Mouse (Mus musculus) gastrocnemius, postnatal 4 days (tissue): ENCODE data around the gene Cdc5l. TPM values are rescaled to one million over a fixed set of nuclear protein-coding genes. Genes with fewer than 3 reads are reported as not detected.
A peak's percentile ranks its signal among the peaks of the same experiment; 100 is the strongest.
"Not testable (repeated sequence)": the region's sequence is repeated elsewhere in the genome, so short reads cannot be mapped to it uniquely, and the experiment has no call there.

ENCODE experiments used
- DNase-seq, 2 experiments: peaks; one replicate each; pipeline ENCODE4 v3.0.0; 2021 to 2022; ENCODE audit warnings: low spot score in 2 of 2, mixed read lengths in 2 of 2
- total RNA-seq, 2 experiments: library from RNA; stranded (reverse); gene quantifications; 2 replicates each; pipeline ENCODE4 v1.2.3; 2021

Gene Cdc5l
- total RNA-seq, 2 experiments from 2014 or later: 43.2 to 50.8 TPM

DNA sequence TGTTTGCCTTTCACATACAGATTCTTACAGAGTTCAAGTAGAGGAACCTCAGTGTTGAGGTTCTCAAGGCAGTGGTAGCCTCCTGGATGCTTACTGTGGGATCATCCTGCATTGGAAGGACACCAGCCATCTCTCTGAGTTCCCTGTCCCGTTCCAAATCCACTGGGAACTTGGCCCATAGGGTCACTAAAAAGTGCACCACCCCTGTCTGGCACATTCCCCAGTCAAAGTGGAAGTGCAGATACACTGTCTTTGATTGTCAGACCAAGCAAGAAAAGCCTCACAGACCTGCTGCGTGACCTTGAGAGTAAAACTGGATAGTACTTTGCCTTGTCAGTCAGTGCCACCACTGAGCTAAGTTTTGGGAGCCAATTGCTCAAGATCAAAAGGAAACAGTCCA is 13.5 kb upstream of the Cdc5l start:
- no peak for DNase-seq

DNA sequence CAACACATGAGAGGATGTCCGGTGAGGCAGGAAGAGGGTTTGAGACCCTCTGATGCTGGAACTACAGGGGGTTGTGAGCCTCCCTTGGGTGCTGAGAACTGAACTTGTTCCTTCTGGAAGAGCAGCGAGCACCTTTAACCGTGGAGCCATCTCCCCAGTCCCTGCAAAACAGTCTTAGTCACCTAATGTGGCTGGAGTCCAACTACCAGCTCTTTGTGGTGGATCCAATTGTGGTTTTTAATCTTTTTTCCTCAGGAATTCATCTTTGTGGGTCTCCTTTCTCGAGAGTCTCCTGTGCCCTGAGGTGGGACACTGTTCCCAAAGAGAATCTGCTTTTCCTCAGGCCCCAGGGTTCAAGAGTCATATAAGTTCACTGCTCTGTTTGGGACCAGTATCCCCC is 12.4 kb upstream of the Cdc5l start:
- DNase-seq: no peak

DNA sequence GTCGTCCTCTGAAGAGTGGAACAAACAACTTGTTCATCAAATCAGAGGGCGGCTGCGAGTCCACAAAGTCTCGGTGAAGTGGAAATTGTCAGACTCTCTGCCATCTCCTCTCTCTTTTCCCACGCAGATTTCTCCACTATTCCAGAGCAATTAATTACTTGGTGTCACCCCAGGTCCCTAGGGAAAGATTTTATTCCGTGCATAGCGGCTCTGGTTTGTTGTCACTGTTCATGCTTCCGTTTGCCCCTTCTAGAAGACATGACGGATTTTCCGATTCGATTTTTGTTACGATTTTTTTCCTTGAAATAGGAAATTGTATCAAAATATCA is 689 bp upstream of the Cdc5l start:
- DNase-seq: no peak

DNA sequence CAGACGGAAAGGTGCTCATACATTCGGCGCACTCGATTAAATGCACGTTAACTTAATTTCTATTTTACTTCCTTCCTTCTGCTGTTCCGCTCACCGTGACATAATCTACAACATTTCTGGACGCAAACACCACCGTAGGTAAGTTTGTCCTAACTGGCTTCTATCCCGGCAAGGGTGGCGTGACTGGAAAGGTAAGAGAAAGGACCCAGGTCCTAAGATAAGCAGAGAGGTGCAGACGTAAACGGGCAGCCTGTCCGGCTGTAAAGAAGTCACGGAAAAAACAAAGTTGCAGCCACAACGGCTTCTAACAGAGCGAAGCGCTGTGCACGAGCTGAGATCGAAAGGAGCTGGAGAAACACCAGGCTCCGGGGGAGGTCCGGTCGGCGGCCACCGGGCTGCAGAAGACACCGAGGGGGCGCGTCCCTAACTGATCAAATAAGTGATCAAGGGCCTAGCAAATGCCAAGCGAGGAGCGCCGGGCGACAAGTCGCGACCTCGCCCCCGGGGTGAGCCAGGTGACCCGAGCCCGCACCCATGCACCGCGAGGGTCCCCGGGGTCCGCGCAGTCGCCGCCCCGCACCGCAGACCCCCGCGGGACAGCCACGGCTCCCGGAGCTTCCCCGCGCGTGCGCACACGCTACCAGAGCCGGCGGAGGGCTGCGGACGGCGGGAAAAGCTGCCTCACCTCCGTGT is 685 bp downstream of the Cdc5l start:
- peak in 1 of 2 experiments; percentile 42 for DNase-seq

DNA sequence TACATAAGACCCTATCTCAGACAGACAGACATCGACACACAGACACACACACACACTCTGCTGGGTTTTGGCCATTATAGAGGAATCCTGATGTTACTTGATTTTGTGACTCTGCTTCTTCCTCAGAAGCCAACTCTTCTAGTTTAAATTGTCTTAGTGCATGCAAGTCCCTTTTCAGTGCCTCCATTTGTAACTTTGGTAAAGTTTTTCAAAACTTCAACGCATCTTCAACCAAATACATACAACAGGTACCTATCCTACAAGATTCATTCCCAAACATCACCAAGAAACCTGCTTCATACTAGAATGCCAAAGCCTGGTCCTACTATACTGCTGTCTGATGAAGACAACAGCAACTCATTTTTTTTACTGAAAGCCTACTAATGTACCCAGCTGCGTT is 1.5 kb downstream of the Cdc5l start:
- no peak for DNase-seq

DNA sequence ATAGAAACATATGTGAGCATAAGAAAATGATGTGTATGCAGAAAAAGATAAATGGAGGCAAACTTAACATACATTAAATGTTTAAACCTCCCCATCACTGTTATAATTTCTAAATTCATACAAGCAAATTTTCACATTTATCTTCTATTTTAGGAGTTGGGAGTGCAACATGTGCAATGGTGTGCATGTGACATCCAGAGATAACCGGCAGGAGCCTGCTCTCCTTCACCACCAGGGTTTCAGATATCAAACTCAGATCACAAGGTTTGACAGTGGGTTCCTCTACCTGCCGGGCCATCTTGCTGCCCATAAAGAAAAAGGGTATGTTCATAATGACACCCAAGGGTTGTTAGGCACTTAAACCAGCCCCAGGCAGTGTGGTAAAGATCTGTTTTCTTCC is 16.1 kb downstream of the Cdc5l start:
- DNase-seq: no peak

DNA sequence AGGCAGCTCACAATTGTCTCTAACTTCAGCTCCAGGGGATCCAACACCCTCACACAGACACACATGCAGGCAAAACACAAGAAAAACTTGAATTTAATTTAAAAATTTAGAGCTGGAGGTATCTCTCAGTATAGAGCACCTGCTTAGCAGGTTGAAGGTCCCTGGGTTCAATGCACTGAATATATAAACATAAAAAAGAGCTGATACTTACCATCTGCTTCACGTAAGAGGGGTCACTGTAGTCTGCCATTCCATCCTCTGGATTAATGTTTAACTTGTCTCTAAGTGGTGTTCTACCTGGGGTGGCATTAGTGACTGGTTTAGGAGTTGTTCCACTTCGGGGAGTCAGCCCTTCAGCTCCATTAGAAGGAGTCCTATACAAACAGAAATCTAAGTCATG is 21.9 kb downstream of the Cdc5l start:
- not testable (repeated sequence) for DNase-seq

DNA sequence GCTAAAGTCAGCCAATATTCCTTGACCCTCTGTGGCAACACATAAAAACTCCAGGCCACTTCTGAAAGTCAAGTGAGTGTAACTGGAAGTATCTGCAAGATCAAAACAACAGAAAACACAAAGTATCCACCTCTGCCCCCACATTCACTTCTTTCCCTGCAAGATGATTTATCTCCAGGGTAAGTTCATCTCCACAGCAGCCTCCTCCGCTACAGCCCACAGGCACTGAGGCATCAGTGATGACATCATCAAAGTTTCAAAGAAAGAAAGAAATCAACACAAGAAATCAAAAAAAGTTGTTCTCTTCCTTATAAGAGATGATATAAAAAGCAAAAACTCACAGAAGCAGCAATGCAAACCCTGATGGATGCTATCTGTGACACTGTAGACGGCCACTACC is 24.8 kb downstream of the Cdc5l start:
- DNase-seq: no peak

DNA sequence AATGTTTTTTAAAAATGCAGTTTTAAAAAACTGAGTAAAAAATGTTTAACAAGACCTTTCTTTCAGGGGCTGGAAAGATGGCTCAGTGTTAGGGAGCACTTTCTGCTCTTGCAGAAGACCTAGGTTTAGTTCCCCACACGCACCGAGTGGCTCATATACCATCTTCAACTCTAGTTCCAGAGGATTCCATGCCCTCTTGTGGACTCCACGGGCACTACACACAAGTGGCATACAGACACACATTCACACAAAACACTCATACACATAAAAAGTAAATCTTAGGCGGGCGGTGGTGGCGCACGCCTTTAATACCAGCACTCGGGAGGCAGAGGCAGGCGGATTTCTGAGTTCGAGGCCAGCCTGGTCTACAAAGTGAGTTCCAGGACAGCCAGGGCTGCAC is 27.3 kb downstream of the Cdc5l start:
- DNase-seq: no peak

DNA sequence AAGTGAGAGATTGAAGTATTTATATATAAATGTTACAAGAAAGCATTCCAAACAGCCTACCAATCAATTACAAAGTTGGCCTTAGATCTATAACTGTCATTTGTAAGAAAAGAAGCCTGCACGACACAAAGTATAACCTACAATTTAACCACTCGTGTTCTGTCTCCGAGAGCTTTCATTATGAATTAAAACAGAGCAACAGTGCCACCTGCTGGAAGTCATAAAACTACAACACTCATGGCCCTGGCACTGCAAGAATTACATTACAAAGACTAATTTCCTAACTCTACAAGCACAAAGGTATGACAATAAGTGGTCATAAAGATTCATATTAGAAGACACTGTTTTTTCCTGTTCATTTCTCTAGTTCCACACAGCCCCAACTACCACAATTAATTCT is 30.3 kb downstream of the Cdc5l start:
- DNase-seq: peak in 1 of 2 experiments; percentile 31

DNA sequence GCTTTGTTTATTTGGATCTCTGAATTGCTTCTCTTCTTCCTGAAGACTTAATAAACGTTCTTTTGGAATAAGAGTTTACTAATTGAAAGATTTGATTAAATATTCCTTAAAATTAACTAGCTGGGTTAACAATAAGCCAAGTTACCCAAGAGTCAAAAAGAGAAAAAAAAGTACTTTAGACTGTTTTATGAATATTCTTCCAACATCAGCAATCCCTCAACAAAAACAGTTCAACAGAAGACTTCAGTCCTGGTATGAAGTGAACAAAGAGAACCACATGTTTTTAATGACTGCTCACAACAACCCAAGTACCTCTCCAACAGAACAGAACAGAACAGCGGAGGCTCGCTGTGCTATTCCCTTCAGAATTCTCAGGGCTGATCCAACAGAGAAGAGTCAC is 30.9 kb downstream of the Cdc5l start:
- no peak for DNase-seq

DNA sequence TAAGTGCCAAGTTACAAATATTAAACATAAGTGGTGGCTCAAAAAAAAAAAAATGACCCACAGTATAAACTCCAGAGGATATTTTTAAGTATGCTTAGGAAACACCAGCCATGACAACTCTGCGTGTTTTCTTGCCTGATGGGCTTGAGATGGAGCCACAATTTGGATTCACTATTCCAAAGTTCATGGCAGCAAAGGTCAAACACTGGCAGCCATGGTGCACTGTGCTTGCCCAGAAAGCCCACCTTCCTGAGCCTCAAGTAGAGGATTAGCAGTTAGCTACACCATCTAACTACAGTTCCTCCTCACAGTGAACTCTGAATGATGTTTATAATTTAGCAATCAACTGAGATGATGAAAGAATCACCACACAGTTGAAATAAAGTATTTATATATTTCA is 31.4 kb downstream of the Cdc5l start:
- DNase-seq: no peak

DNA sequence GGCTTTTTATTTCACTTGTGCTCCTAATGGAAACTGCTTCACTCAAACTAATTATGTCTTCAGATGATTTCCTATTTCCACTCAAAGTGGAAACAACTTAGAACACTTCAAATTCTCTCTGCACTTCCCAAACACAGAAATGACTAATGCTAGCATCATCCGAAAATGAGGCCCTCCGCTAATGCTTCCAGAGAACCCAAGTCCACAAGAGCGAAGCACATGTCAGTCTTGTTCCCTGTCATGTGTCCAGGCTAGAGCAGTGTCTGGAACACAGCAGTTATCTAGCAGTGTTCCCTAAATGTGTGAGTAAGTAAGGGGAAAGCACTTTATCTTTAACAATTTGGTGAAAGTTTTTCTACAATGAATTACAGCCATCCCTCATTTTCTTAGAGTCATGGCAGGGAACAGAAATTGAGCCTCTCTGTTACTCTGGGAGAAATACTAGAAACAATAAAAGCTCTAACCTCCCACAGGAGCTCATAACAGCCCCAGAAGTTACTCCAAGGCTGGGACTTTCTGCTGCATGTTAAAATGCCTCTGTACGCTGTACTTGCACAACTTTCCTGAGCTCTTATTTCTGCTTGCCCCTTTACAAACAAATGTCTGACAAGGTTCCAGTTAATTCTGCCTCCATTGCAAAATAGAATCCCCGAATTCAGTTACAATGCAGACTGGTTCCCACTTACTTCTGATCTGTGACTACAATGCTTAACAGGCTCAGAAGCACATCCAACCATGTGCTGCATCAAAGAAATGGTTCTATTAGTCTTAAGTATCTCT is 32.2 kb downstream of the Cdc5l start:
- no peak for DNase-seq

DNA sequence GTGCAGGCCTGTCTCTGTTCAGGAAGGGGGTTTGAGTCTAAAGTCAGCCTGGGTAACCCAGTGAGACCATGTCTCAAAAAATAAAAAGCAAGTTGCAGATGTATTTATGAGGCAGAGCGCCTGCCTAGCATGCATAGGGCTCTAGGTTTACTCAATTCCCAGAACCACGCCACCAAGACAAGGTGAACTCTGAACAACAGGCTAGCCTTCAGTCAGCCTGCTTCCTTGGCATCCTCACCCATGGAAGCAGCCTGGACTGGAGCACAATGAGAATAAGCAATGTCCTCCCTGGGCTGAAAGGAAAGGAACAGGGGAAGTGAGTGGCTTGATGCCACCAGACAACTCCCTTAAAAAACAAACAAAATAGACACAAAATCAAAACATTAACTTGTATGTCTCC is 35.5 kb downstream of the Cdc5l start:
- no peak for DNase-seq

DNA sequence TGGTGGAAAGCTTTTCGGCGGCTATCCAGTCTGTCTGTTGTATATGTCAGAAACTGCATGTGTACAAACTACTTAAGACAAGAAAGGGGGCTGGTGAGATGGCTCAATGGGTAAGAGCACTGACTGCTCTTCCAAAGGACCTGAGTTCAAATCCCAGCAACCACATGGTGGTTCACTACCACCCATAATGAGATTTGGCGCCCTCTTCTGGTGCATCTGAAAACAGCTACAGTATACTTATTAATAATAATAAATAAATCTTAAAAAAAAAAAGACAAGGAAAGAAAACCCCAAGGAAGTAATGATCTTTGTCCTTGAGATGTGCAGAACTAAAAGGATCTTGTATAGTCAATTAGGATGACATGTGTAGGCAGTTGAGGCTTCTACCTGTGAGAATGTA is 36.0 kb downstream of the Cdc5l start:
- DNase-seq: no peak

DNA sequence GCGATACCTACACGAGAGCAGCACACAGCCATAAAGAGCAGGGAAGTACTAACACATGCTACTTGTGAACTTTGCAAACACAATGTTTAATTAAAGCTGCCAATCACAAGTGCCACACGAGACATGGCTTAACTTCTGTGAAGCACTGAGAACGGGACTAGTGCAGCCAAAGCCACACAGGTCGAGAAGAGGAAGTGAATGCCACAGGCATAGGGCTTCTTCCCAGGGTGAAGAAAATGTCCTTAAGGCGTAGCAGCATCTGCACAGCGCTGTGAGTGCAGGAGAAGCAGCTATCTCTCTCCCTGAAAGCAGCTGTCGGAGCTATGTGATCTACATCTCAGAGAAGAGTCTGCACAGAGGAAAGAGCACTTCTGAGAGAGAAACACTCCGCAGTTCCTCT is 38.9 kb downstream of the Cdc5l start:
- no peak for DNase-seq

DNA sequence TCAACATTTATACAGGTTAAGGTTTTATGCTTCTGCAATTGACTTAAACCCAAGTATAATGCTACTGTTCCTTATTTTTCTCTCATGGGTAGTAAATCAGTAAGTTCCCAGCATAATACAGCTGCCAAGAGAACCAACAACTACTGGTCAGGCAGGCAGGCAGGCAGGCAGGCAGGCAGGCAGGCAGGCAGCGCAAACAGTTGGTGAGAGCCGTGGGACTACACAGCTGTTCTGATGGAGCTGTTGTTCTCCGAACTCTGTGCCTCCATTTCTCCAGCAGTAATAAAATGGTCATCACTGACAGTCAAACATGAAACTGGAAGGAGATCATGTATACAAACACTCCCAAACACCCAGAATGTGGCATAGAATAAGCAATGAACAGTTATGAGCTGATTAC is 39.8 kb downstream of the Cdc5l start:
- no peak for DNase-seq

DNA sequence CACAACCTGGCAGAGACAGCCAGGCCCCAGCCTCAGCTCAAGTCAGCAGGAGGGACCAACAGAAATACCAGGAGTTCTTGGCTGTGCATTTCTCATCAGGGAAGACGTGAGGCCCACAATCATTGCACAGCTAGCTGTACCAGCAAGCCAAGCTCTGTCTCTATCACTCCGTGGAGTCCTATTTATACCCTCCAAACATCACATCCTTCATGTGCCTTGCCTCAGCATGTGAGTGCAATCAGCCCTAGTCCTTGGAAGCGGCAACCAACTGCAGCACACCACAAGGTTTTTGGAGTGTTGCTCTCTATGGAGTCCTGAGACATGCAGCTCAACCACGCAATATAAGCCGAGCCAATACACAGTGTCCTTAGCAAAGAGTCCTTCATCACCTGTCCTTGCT is 43.6 kb downstream of the Cdc5l start:
- DNase-seq: no peak

DNA sequence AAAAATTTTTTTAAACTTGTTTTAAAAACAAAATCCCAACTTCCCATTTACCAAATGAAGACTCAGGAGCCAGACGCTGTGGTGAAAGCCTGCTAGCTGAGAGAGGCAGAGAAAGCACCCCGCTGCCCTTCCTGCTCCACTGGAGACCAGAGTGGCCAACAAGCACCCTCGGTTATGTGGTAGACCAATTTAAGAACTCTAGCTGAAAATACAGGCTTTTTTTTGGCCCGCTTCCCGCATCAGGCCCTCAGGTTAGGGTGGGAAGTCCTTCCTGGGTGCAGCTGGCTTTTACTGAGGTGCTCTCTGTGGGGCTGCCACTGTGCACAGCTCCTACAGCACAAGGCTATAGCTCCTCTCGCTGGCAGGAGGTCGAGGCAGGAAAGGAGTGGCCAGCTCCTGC is 46.6 kb downstream of the Cdc5l start:
- no peak for DNase-seq

DNA sequence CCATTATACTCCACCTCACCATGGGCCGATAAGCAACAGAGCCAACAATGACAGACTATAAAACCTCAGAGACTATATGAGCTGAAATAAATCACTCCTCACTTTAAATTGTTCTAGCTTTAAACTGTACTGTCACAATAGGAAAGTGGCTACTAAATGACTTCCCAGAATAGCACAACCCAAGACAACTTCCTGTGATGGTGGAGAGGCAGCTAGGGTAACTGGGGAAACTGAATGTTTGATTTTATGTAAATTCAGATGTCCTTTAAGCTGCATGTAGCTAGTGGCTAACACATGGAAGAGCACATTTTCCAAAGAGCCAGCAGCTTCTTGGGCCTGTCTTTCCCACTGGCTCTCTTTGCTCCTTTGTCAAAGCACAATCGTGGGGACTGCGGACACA is 50.2 kb downstream of the Cdc5l start:
- no peak for DNase-seq

DNA sequence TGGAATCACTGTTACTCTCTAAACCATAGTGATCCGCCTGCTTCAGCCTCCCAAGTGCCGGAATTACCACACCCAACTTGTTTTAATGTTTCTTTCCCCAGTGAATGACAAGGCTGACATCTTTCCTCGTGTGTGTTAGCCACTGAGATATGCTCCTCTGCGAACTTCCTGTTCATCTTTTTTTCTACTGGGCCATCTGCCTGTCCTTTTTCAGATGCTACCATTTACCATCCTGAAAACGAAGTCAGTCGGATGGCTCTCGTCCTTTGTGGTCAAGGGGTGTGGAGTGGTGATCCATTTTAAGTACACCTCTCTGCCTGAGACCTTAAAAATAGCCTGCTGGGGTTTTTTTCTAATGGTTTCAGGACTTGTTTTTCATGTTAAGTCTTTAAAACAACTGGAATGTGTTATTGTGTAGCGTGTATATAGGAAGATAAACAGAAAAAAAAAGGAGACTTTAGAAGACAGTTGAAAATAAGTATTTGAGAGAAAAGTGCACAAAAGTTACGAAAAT is 54.2 kb downstream of the Cdc5l start:
- no peak for DNase-seq

DNA sequence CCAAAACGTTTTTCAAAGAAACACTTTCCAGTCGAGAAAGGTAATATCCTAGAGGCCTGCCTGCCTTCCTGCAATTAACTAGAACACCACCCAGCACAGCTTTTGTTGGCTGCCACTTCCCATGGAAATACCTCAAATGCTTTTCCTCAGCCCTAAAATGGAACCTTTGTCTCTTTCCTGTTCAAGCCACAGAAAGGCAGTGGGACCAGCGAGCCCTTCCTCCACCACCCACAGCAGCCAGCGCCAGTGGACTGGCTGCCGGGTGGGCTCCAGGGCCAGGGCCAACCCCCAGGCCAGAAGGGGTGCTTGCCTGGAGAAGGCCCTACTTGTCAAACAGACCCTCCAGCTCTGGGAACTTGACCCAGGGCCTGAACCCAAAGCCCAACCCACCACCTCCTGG is 56.2 kb downstream of the Cdc5l start:
- DNase-seq: no peak
